Mouse (Mus musculus): Measurements from ENCODE around the gene Arhgap31.

DNA sequence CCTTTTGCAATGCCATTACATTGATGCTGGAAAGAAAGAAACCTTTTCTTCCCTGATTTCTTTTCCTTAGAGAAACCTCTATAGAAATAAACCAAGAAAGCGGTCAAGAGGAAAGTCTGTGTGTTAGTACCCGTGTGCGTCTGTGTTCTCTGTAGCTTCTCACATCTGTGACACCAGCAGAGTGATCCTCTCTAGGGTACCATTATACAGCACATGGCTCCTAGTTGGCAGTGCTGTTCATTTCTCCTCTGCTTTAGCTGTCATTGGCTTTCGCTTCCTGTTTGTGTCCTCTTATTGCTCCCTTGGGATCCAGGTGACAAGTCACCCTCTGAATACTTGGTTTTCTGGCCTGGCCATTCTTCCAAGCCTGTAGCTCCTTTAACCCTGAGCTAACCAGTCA is 125.5 kb downstream of the Arhgap31 start:
- TF ChIP-seq POLR2A (IDR thresholded peaks at IDR 0.05; ENCODE audit: borderline replicate concordance, extremely low read depth, insufficient read depth, insufficient read length, poor library complexity, severe bottlenecking) (no peak), CTCF (IDR thresholded peaks at IDR 0.05; ENCODE audit: borderline replicate concordance, extremely low read depth, insufficient read depth, insufficient read length) (no peak)
